Mouse (Mus musculus) kidney, adult 2 months (tissue): ENCODE measurements at regions not wholly inside any gene's neighbourhood (a gene's known extent, or its start where the extent isn't known, plus 50 kb on each side); places are given as distances from the start of the nearest gene placed in this dataset.

Experiments used
- CTCF ChIP-seq: fragments of 200-500 bp; conservative IDR thresholded peaks from 2 replicates; pipeline ENCODE4 v1.5.1; 2011; ENCODE audit warnings: low read depth, mild to moderate bottlenecking, control low read depth, low read length, moderate library complexity, mixed read lengths; ENCODE audit not compliant: insufficient read depth, insufficient read length
- POLR2A ChIP-seq: fragments of 200-500 bp; IDR thresholded peaks from one replicate; pipeline ENCODE4 v1.6.1; 2011; ENCODE audit warnings: low read depth, low read length, control low read depth

DNA sequence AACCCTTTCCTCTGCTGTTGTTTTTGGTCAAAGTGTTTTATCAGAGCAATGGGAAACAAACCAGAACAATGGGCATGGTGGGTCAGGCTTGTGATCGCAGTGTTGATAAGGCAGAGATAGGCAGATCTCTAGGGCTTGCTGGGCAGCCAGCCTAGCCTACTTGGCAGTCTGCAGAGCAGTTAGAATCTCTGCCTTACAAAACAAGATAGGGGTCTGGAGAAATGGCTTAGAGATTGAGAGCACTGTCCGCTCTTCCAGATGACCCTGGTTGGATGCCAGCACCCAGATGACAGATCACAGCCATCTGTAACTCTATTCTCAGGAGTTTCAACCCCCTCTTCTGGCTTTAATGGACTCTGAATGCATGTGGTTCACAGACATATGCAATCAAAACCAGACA lies 289.7 kb upstream of the Thsd7b start:
- no peak for TF ChIP-seq CTCF
- TF ChIP-seq POLR2A, result no peak
